Comparison of ENCODE assay signal across 38 mouse cellular contexts in the genomic region with DNA sequence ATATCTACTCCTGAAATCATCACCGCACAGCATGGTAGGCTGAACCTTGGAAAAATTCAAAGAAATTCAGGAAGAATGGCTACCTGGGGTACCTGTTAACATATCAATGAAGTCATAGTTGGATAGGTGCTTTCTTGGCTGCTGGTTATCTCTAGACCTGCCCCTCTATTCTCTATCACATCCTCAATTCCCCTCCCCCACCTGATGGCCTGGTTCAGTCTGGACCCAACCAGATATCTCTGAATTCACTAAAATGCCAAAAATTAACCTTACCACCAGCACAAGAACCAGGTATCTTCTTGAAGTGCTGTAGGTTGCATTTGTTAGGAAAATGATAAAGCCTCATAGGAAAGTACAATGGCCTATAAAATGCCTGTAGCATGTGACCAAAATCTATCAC. TPM values are rescaled to one million over a fixed set of nuclear protein-coding genes. Genes with fewer than 3 reads are reported as not detected.
"Had no signal": no experiment of that assay in that cellular context is flagged by ENCODE, and none has a peak within 500 bp of the region (broad histone marks: within the 10 kb centered on the region; RNA-seq: fewer than 3 reads in every experiment).

No protein-coding gene starts in this region.

RNA-seq across cellular contexts. Expression of a gene that starts 1.3 kb away (rescaled TPM):
- total RNA-seq: heart, postnatal 10 days; heart, postnatal 14 days; heart, postnatal 25 days; heart, postnatal 36 days; heart, postnatal 4 days; hematopoietic stem cell, adult 5-6 weeks; hindbrain, postnatal 0 days; layer of hippocampus, adult 18-20 months; layer of hippocampus, adult 2 months; layer of hippocampus, adult 8-10 months; layer of hippocampus, postnatal 10 days; layer of hippocampus, postnatal 14 days; layer of hippocampus, postnatal 25 days; layer of hippocampus, postnatal 36 days; left cerebral cortex, adult 18-20 months; left cerebral cortex, adult 2 months; left cerebral cortex, adult 8-10 months; left cerebral cortex, postnatal 10 days had no signal
- polyA plus RNA-seq: heart, embryonic 14.5 days; heart, embryonic 15.5 days; heart, embryonic 16.5 days; heart, postnatal 0 days; hindbrain, embryonic 10.5 days; hindbrain, embryonic 11.5 days; hindbrain, embryonic 12.5 days; hindbrain, embryonic 13.5 days; hindbrain, embryonic 14.5 days; hindbrain, embryonic 15.5 days; hindbrain, embryonic 16.5 days; hindbrain, postnatal 0 days; intestine, embryonic 14.5 days; intestine, embryonic 15.5 days; intestine, embryonic 16.5 days; intestine, postnatal 0 days; kidney, embryonic 14.5 days; kidney, embryonic 15.5 days; kidney, embryonic 16.5 days; kidney, postnatal 0 days; large intestine, adult 2 months had no signal
